Mouse (Mus musculus) heart, adult 9 months (tissue): ENCODE measurements around the gene Eps15l1.

Source experiments
- DNase-seq, 2 experiments: peaks; one replicate each; pipeline ENCODE4 v3.0.0; 2022; ENCODE audit warnings: low spot score in 2 of 2

The Eps15l1 gene

GRCm38 (mm10) chr8:72351405-72352005, 69.8 kb downstream of the Eps15l1 start:
- no peak for DNase-seq

GRCm38 (mm10) chr8:72350727-72351126, 70.5 kb downstream of the Eps15l1 start:
- DNase-seq, result no peak

- peak in 1 of 2 experiments; percentile 49 for DNase-seq
Observed at GRCm38 (mm10) chr8:72349838-72350237, 71.4 kb downstream of the Eps15l1 start.

GRCm38 (mm10) chr8:72348956-72349355, 72.3 kb downstream of the Eps15l1 start:
- DNase-seq, result no peak

DNA sequence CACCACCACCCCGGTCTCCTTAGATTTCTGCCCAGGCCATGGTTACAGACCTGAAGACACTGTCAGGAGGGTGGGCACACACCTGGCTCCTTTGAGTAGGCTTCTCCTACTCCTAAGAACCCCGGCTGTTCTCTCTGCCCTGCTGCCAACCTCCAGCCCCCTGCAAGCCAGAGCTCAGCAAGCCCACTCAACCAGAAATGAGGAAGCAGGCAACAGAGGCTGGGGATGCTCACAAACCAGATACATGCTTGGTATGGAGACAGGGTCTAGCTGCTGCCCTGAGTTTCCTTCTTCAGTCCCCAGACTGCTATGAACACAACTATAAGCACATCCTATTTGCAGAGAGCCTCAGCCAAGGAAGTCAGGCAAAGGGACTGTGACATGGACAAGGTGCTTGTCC, 73.1 kb downstream of the Eps15l1 start:
- DNase-seq, result no peak

DNA sequence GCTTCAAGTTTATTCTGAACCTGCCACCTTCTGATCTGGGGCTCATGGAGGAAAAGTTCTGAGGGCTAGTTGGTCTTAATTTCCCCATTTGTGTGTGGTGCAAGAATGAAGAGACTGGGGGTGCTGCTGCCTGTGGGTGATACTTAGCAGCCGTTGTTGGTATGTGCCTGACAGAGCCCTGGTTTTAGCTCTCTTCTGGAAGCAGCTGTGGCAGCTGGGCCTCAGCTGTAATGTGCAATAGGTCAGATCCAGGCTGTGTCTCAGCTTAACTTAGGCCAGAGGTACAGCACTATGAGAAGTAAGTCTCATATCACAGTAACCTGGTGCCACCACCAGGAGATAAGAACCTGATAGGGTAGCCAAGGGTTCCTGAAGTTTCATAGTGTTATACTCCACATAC, 73.7 kb downstream of the Eps15l1 start:
- DNase-seq, result no peak

DNA sequence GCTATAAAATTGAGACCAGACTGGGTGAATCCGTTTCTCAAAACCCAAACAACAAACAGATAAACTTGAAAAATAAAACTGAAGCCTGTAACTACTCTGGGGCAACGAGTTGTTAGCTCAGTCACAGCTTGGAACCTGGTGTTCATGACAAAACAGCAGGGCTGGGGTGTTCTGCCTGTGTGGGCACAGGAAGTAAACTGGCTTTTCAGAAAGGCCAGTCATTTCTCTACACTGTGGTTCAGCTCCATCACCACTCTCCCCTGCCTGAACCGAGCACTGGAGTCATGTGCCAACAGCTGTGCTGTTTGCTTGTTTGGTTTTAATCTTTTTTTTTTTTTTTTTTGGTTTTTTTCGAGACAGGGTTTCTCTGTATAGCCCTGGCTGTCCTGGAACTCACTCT, 77.5 kb downstream of the Eps15l1 start:
- no peak for DNase-seq

DNA sequence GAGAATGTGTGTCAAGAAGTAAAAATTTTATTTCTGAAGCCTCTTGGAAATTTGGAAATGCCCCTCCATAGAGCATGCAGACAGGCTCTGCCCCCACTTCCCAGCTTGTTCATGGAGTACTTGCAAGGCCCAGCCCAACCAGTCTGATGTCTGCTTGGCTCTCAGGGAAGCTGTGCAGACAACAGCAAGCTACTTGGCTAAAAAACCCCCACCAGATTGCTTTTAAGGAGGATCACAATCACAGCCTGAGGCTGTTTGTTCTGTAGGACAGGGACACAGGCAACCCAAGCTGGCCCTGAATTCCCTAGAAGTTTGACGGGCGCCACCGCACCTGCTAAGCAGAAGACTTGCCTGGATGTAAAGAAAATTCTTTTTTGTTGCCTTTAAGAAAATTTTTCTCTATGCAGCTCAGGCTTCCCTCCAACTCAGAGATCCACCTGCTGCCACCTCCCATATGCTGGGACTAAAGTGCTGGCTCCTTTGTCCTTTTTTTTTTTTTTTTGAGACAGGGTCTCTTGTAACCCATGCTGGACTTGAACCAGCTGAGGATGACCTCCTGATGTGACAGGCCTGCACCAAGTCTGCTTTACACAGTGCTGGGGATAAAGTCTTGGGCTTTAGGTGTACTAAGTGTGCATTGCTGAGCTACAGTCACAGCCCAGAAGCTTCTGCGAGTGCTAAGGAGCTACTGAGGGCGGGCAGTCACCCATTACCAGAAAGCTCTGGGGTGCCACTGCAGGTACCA, 78.5 kb downstream of the Eps15l1 start:
- no peak for DNase-seq

- DNase-seq, result no peak
Observed at GRCm38 (mm10) chr8:72337034-72337433, 84.2 kb downstream of the Eps15l1 start.

DNA sequence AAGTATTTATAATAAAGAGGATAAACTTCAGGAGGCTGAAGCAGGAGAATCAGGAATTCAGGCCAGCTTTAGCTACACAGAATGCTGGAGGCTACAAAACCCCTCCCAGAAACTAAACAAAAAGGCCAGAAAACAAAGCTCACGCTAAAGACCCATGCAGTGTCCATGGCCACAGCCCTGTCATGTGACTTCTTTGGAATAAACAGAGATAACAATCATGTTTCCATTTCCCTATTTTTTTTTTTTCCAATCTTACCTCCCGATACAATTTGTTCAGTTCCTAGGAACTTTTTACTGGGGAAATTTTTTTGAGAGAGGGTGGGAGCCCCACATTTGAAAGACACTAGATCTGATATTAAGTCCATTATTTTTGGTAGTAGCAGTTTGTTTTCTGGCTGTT, 85.0 kb downstream of the Eps15l1 start:
- DNase-seq, result peak in 1 of 2 experiments; percentile 67

DNA sequence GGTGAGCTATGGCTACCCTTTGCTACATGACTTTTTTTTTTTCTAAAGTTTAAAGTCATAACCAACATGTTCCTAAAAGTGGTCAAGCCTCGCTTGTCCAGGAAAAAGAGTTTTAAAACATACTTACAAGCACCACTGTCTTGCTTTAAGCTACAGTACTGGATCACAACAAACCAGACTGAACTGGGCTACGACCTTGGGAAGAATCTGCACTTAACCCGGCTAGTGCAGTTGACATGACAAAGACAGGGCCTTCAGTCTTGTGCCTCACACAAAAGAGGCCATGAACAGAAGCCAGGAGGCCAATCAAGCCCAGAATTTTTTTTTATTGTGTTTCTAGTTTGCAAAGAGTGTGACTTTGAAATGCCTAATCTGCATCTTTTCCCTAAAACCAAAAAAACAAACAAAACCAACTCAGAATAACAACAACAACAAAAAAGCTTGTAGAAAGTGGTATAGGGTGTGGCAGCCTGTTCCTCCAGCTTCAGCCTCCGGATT, 87.1 kb downstream of the Eps15l1 start:
- no peak for DNase-seq

DNA sequence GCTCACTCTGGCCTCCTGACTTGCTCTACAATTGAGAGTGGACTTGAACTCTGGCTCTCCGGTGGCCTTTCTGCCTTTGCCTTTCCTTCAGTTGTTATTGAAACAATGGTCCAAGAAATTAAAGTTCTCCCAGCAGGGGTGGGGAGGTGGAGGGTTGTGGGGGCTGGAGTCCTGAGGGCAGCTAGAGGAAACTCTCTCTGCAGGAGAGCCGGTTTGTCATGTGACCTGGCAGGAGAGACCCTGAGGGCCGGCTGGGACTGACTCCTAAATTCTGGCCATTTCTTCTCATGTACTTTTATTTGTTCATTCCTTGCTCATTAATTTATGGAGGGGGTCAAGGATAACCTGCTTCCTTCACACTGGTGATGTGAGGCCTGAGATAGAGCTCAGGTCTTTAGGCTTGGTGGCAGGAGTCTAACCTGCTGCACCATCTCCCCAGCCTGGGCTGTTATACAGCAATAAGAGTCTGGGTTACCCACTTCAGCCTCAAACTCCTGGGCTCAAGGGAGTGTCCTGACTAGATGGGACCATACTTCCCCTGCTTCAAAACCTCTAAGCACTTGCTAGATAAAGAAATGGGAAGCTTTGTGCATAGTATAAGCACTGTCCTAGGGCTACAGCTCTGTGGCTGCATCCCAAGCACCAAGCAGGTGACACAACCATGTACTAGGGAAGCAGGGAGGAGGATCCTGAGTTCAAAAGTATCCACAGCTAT, 87.7 kb downstream of the Eps15l1 start:
- DNase-seq, result no peak

- DNase-seq, result peak; percentile 56 to 61
Observed at GRCm38 (mm10) chr8:72331631-72332030, 89.6 kb downstream of the Eps15l1 start.

DNA sequence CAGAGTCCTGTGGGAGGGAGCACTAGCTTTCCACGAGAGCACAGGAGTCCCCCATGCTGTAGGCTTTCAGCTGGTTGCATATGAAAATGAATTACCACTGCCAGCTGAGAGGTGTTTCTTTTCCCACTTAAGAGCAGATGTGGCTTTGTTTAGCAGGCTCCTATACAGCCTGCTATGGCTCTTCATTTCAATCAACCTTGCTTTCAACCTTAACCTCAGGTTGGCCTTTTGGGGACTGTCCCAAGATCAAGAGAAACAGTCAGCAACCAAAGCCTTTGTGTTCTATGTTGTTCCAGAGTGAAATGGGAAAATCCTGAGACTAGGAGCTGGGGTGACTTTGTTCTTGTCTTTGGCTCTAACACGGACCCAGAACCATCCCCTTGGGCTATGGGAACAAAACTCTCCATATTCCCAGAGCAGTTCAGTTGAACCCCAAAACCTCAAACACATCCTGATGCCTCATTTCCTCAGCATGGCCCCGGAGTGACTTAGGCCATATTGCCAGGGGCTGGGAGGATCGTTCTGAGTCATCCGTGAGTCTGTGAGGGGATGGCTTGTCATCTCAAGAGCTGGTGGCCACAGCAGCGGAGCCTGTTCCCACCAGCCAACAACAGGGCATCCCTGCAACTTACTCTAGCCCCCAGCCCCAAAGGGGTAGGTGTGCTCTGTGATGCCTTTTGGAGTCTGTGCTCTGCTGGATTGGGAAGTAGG, 90.3 kb downstream of the Eps15l1 start:
- no peak for DNase-seq

DNA sequence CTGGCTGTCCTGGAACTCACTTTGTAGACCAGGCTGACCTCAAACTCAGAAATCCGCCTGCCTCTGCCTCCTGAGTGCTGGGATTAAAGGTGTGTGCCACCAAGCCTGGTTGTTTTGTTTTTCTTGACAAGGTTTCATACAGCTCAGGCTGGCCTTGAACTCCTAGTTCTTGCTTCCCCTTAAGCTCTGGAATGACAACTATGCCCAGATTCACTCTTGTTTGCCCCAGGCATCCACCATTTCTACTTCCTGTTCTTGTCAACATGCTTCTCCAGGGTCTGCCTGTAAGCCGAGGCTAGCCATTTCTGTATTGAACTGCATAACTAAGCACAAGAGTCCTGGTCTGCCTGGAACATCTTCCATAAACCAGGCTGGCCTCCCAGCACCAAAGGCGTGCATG, 92.1 kb downstream of the Eps15l1 start:
- no peak for DNase-seq

DNA sequence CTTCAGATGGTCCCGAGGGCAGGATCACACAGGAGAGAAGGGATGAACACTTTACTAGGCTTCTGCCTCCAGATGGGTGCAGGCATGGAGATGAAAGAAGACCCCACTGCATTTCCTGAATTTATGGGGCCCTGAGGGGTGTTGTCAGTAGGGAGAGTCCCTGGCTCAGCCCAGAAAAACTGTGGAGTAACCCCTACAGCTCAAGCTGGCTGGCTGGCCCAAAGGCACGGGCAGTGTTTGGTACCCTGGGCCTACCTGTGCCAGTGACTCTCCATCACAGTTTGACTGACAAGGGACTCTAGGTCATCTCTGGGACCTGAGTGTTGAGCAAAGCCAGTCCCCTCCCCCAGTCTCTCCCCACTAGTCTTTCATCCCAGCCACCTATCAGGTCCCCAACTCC, 96.6 kb downstream of the Eps15l1 start:
- peak in 1 of 2 experiments; percentile 32 for DNase-seq

GRCm38 (mm10) chr8:72324036-72324706, 97.1 kb downstream of the Eps15l1 start:
- peak in 1 of 2 experiments; percentile 45 for DNase-seq

DNA sequence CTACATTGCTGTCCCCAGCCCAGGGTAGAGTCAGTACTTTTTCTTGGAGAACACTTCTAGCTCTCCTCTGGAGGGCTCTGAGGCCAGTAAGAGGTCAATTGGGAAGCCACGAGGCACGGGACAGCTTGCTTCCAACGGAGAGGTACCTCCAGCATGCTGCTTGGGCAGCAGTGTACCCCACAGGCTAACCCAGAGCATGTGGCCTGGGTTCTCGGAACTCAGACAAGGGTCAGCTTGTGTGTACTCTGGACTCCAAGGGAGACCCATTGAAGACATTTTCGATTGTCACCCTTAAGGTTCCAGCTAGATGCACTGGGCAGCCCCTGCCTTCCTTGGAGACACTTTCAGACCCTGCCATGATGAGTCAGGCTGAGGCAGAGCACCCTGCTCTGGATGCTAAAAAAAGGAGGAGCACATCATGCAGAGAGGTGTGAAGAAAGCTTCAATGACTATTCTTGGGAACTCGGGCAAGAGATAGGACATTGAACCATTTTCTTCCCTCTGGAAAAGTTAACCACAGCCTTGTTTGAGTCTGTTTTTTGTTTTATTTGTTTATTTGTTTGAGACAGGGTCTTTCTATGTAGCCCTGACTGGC, 98.0 kb downstream of the Eps15l1 start:
- peak; percentile 38 to 44 for DNase-seq

DNA sequence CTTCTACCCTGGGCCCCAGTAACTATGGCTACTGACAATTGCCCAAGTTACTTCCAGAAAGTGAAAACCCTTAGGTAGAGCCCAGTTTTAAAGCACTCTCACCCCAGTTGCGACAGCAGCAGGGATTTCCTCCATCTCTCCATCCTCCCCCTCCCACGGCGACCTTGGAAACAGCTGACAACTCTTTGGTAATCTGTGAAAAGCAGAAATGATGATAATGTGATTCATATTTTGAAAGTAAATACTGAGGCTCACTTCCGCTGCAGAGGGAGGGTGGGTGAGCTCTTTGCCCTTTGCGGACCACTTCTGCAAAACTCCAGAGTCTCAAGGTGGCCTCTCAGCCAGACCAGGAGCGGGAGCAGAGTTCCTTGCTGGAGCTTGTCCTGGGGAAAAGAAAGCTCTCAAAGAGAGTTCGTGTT, 98.8 kb downstream of the Eps15l1 start:
- peak; percentile 75 to 78 for DNase-seq

DNA sequence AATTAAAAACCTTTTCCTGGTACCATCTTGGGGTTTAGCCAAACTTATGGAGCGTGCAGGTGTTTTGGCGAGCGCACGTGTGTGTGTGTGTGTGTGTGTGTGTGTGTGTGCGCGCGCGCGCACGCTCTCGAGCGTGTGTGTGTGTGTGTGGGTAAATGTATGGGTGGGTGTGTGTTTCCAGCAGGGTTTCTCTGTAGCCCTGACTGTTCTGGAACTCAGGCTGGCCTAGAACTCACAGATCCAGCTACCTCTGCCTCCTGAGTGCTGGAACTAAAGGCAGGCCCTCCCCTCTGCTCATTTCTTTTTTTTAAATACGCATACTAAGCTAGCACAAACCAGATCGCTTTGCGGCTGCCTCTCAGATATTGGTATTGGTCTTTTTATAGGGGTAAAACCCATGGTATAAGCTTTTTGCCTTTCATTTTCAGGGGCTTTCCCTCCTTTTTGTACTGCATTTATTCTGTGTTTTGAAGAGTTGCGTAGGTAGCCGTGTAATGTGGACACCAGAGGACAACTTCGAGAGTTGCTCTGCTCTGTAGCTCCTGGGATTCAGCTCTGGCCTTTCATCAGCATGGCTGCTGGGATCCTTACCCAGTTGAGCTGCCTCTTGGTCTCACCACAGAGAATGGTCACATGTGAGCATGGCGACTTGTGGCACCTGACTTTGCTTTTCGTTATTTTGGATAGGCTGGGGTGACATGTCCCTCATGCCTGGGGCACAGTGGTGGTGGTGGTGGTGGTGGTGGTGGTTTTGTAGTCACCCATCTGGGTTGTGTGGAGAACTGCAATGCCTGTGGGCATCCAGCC, 99.4 kb downstream of the Eps15l1 start:
- no peak for DNase-seq
